Mouse (Mus musculus) MEL (cell line): ENCODE measurements around the gene Pir. TPM values are rescaled to one million over a fixed set of nuclear protein-coding genes. Genes with fewer than 3 reads are reported as not detected.

Experiments
- DNase-seq: peaks from one replicate; pipeline ENCODE4 v3.0.0; 2011; ENCODE audit warnings: low read depth, low spot score
- H3K27ac ChIP-seq: 2 replicates; pipeline ENCODE4 v1.5.1; 2012; ENCODE audit warnings: low read depth, mild to moderate bottlenecking, control low read depth, low read length, moderate library complexity; ENCODE audit not compliant: control insufficient read depth
- H3K27me3 ChIP-seq, 2 experiments: fragments of 150-350 bp in 1 of 2; sonication (generic) in 1 of 2; 2 replicates each; pipeline ENCODE4 v1.6.1; 2012; ENCODE audit warnings: low read length in 2 of 2, mild to moderate bottlenecking in 2 of 2, improper control_type of control experiment in 1 of 2, moderate library complexity in 1 of 2; ENCODE audit not compliant: insufficient read depth in 2 of 2, control insufficient read depth in 1 of 2
- H3K36me3 ChIP-seq, 2 experiments: 2 replicates each; pipeline ENCODE4 v1.6.1; 2012 to 2014; ENCODE audit warnings: low read length in 2 of 2, improper control_type of control experiment in 1 of 2, inconsistent platforms in 1 of 2, mild to moderate bottlenecking in 1 of 2; ENCODE audit not compliant: insufficient read depth in 2 of 2, control insufficient read depth in 1 of 2
- H3K4me1 ChIP-seq, 2 experiments: fragments of 150-350 bp in 1 of 2; sonication (generic) in 1 of 2; 2 replicates each; pipeline ENCODE4 v1.6.1; 2012; ENCODE audit warnings: low read length in 2 of 2, improper control_type of control experiment in 1 of 2, mild to moderate bottlenecking in 1 of 2; ENCODE audit not compliant: insufficient read depth in 2 of 2, control insufficient read depth in 1 of 2
- H3K4me3 ChIP-seq, 2 experiments: fragments of 150-350 bp in 1 of 2; sonication (generic) in 1 of 2; 2 replicates each; pipeline ENCODE4 v1.5.1; 2012; ENCODE audit warnings: low read depth in 2 of 2, low read length in 2 of 2, mild to moderate bottlenecking in 2 of 2, moderate library complexity in 2 of 2, control low read depth in 1 of 2, improper control_type of control experiment in 1 of 2; ENCODE audit not compliant: control insufficient read depth in 1 of 2, insufficient read depth in 1 of 2
- H3K79me2 ChIP-seq: 2 replicates; pipeline ENCODE4 v1.6.1; 2012; ENCODE audit warnings: mild to moderate bottlenecking, low read length, moderate library complexity; ENCODE audit not compliant: control insufficient read depth, poor library complexity, insufficient read depth
- H3K9ac ChIP-seq: 2 replicates; pipeline ENCODE4 v1.6.1; 2012; ENCODE audit warnings: low read depth, mild to moderate bottlenecking, control low read depth, low read length, moderate library complexity; ENCODE audit not compliant: control insufficient read depth, poor library complexity, severe bottlenecking
- H3K9me3 ChIP-seq: fragments of 150-350 bp; sonication (generic); replicated peaks from 2 replicates; pipeline ENCODE4 v1.6.1; 2012; ENCODE audit warnings: mild to moderate bottlenecking, low read length, improper control_type of control experiment, moderate library complexity; ENCODE audit not compliant: insufficient read depth
- CHD1 ChIP-seq: IDR thresholded peaks from 2 replicates; pipeline ENCODE4 v1.6.1; 2012; ENCODE audit warnings: low read depth, mild to moderate bottlenecking, inconsistent platforms, low read length, improper control_type of control experiment
- CTCF ChIP-seq, 3 experiments: IDR thresholded peaks in 2 of 3; conservative IDR thresholded peaks in 1 of 3; 2 replicates each; pipeline ENCODE4 v1.5.1; 2011 to 2012; ENCODE audit warnings: low read length in 3 of 3, low read depth in 2 of 3, mild to moderate bottlenecking in 2 of 3, improper control_type of control experiment in 1 of 3, inconsistent platforms in 1 of 3, mixed read lengths in 1 of 3, moderate library complexity in 1 of 3; ENCODE audit not compliant: control insufficient read depth in 1 of 3, insufficient read depth in 1 of 3, poor library complexity in 1 of 3, severe bottlenecking in 1 of 3
- E2F4 ChIP-seq: IDR thresholded peaks from 2 replicates; pipeline ENCODE4 v1.6.1; 2011; ENCODE audit warnings: low read depth, low read length, improper control_type of control experiment, borderline replicate concordance
- ELF1 ChIP-seq: IDR thresholded peaks from 2 replicates; pipeline ENCODE4 v1.6.1; 2014; ENCODE audit warnings: low read depth, mild to moderate bottlenecking, inconsistent platforms, low read length, improper control_type of control experiment, moderate library complexity
- JUND ChIP-seq: IDR thresholded peaks from 2 replicates; pipeline ENCODE4 v1.6.1; 2011; ENCODE audit warnings: low read depth, mild to moderate bottlenecking, improper control_type of control experiment, low read length
- NELFE ChIP-seq: IDR thresholded peaks from 2 replicates; pipeline ENCODE4 v1.6.1; 2011; ENCODE audit warnings: low read depth, low read length, improper control_type of control experiment
- RAD21 ChIP-seq: IDR thresholded peaks from 2 replicates; pipeline ENCODE4 v1.6.1; 2011; ENCODE audit warnings: mild to moderate bottlenecking, low read depth, low read length, improper control_type of control experiment
- RCOR1 ChIP-seq: IDR thresholded peaks from 2 replicates; pipeline ENCODE4 v1.6.1; 2012; ENCODE audit warnings: low read depth, mild to moderate bottlenecking, inconsistent platforms, low read length, improper control_type of control experiment
- SMC3 ChIP-seq: IDR thresholded peaks from 2 replicates; pipeline ENCODE4 v1.6.1; 2011; ENCODE audit warnings: low read depth, low read length, improper control_type of control experiment
- TCF12 ChIP-seq: IDR thresholded peaks from 2 replicates; pipeline ENCODE4 v1.6.1; 2014; ENCODE audit warnings: low read depth, mild to moderate bottlenecking, inconsistent platforms, low read length, improper control_type of control experiment, moderate library complexity
- ZC3H11A ChIP-seq: IDR thresholded peaks from 2 replicates; pipeline ENCODE4 v1.6.1; 2012; ENCODE audit warnings: low read depth, mild to moderate bottlenecking, inconsistent platforms, low read length, improper control_type of control experiment
- ZNF384 ChIP-seq: IDR thresholded peaks from 2 replicates; pipeline ENCODE4 v1.6.1; 2012; ENCODE audit warnings: low read depth, mild to moderate bottlenecking, inconsistent platforms, low read length, improper control_type of control experiment
- polyA plus RNA-seq, 2 experiments: library from polyadenylated mRNA; stranded (reverse) in 1 of 2; unstranded in 1 of 2; fragments of >175 nt in 1 of 2; fragments of >200 nt in 1 of 2; gene quantifications; 2 replicates each; pipeline versions ENCODE4 v1.2.1 to v1.2.4; 2012; ENCODE audit warnings: low replicate concordance in 2 of 2, low read depth in 1 of 2; ENCODE audit not compliant: insufficient read length in 2 of 2, insufficient read depth in 1 of 2, missing spikeins in 1 of 2
- total RNA-seq: library from RNA; depleted of rRNA; stranded (reverse); fragments of 300-350 nt; gene quantifications from 2 replicates; pipeline ENCODE4 v1.2.3, GENCODE M21; 2012

Pir gene
- total and polyA plus RNA-seq, 3 experiments, result 2.9 to 230 (median 11.4) TPM

- H3K4me3 ChIP-seq, result no peak overlapping the region
- no peaks in the 10 kb centered on the region for H3K9me3 ChIP-seq
- no peak overlapping the region for H3K27ac ChIP-seq
- peaks cover 2 to 15% of the 10 kb centered on the region in 2 experiments; a peak in 3 of 4 replicates for H3K4me1 ChIP-seq
- no peaks in the 10 kb centered on the region for H3K79me2 ChIP-seq
- TF ChIP-seq JUND (no peak), E2F4 (no peak), NELFE (no peak)
- TF ChIP-seq, all 39 proteins: peak for 0
- DNase-seq, result no peak
- no peak overlapping the region for H3K9ac ChIP-seq
- peaks cover 0 to 21% of the 10 kb centered on the region in 2 experiments; a peak in 2 of 4 replicates for H3K36me3 ChIP-seq
- no peaks in the 10 kb centered on the region for H3K27me3 ChIP-seq
Measured at GRCm38 (mm10) chrX:164370576-164370975, 101.4 kb downstream of the Pir start.

GRCm38 (mm10) chrX:164373081-164373480 is 103.9 kb downstream of the Pir start, which contains the start of gene Vegfd:
Gene Vegfd, plus strand, starts transcription at chrX:164373378.
- TF ChIP-seq TCF12 (no peak), ZNF384 (peak; percentile 61), RCOR1 (0 out of 2 replicates have a peak, but pooled peaks have one; percentile 19)
- Histone ChIP-seq H3K9ac (no peak within 1 kb of the TSS), H3K4me3 (no peak within 1 kb of the TSS), H3K4me1 (peaks cover 2 to 15% of the 10 kb centered on the region in 2 experiments; a peak in 3 of 4 replicates), H3K27me3 (no peaks in the 10 kb centered on the region), H3K27ac (no peak within 1 kb of the TSS), H3K79me2 (no peaks in the 10 kb centered on the region), H3K9me3 (no peaks in the 10 kb centered on the region), H3K36me3 (peaks cover 0 to 21% of the 10 kb centered on the region in 2 experiments; a peak in 2 of 4 replicates)
- DNase-seq, result peak; percentile 17

GRCm38 (mm10) chrX:164374586-164374985 is 105.4 kb downstream of the Pir start:
- Histone ChIP-seq H3K4me1 (peaks cover 2 to 15% of the 10 kb centered on the region in 2 experiments), H3K27ac (no peak overlapping the region), H3K79me2 (no peaks in the 10 kb centered on the region), H3K27me3 (no peaks in the 10 kb centered on the region), H3K36me3 (peaks cover 0 to 21% of the 10 kb centered on the region in 2 experiments; a peak in 2 of 4 replicates), H3K4me3 (no peak overlapping the region), H3K9ac (no peak overlapping the region), H3K9me3 (no peaks in the 10 kb centered on the region)
- DNase-seq, result peak; percentile 16
- TF ChIP-seq ELF1 (no peak), CHD1 (no peak), JUND (no peak), ZC3H11A (0 out of 2 replicates have a peak, but pooled peaks have one; percentile 5), RAD21 (peak; percentile 45), CTCF (IDR thresholded peaks at IDR 0.05 in 2 of 3, conservative IDR thresholded peaks at IDR 0.05 in 1 of 3; ENCODE audit: control insufficient read depth in 1 of 3, insufficient read depth in 1 of 3, low read depth in 2 of 3, low read length in 3 of 3, poor library complexity in 1 of 3, severe bottlenecking in 1 of 3) (peak; percentile 6 to 47 (median 15); a peak in 3 of 6 replicates), SMC3 (peak; percentile 36)
